Mouse (Mus musculus): ENCODE data around the gene Hcls1.

GRCm38 (mm10) chr16:36985636-36986042, 50.9 kb downstream of the Hcls1 start:
- TF ChIP-seq POLR2A (IDR thresholded peaks at IDR 0.05; ENCODE audit: insufficient read length, low read depth): no peak
- no peak for TF ChIP-seq MYOG (IDR thresholded peaks at IDR 0.05; ENCODE audit: control insufficient read depth in 1 of 3, insufficient read depth in 1 of 3, insufficient read length in 2 of 3, low read depth in 2 of 3)
- no peak for TF ChIP-seq POLR2AphosphoS2 (IDR thresholded peaks at IDR 0.05; ENCODE audit: insufficient read length, low read depth)
- TF ChIP-seq USF1 (IDR thresholded peaks at IDR 0.05; ENCODE audit: low read depth): no peak
- TF ChIP-seq TCF12 (IDR thresholded peaks at IDR 0.05; ENCODE audit: insufficient read depth, poor library complexity, severe bottlenecking): no peak
- TF ChIP-seq MAX (IDR thresholded peaks at IDR 0.05; ENCODE audit: low read depth): no peak
- no peak for TF ChIP-seq REST (IDR thresholded peaks at IDR 0.05; ENCODE audit: insufficient read depth, insufficient read length)
- TF ChIP-seq SRF (IDR thresholded peaks at IDR 0.05; ENCODE audit: control insufficient read depth, insufficient read length, low read depth): no peak
- no peak for TF ChIP-seq CEBPB (IDR thresholded peaks at IDR 0.05; ENCODE audit: insufficient read depth, poor library complexity, severe bottlenecking)
